Mouse (Mus musculus): ENCODE results near the gene Dera. TPM values are rescaled to one million over a fixed set of nuclear protein-coding genes. Genes with fewer than 3 reads are reported as not detected.
A peak's percentile ranks its signal among the peaks of the same experiment; 100 is the strongest.
"Not testable (repeated sequence)": the region's sequence is repeated elsewhere in the genome, so short reads cannot be mapped to it uniquely, and the experiment has no call there.

The Dera gene
- polyA plus RNA-seq (2015; fragmentation: Nextera tagmentation; extraction: Ambion mirVana), result 47.1 and 49.4 TPM in 2 replicates

DNA sequence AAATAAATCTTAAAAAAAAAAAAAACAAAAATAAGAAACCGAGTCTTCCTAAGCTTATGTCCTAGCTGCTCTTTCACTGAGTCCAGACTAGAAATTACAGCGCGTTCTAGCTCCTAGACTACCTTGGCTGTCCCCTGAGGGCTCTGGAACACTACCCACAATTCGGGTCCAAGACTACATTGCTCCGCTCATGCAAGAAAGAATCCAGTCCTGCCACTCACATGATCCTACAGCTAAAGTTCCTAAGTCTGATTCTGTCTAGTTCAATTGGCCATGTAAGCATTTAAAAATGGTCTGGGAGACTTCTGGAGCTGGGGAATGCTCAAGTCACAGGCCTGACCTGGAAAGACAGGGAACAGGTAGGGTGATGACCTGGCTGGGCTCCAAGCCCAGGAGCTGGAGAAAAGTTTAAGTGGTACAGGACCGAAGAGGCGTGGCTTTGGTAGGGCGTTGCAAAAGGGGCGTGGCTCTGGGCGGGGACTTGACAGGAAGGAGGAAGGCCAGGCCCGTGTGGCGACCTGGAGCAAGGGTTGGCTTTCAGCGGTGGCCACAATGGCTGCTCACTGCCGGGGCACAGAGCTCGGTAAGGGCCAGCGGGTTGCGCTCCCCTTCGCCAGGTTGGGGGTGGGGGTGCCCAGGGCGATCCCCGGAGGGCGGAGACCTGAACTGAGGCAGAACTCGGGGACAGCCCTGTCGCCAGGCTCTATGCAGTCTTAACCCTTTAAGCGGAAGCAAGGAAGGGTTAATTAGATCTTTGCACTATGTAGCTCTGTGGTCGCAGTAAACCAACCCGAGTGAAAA, at the start of gene Dera:
TSS of gene Dera (plus strand) at position 491 of the 801 bp plus-strand sequence.
- 10% methylated on average over 26 of the region's 26 CpGs for WGBS
- Histone ChIP-seq H3K4me3 (ENCODE audit: low read depth, low read length) (peak within 1 kb of the TSS; percentile 74), H3K4me1 (replicated peaks; ENCODE audit: control insufficient read depth, insufficient read depth) (no peaks in the 10 kb centered on the region), H3K4me2 (replicated peaks; ENCODE audit: low read depth) (peak within 1 kb of the TSS; percentile 81), H3K36me3 (ENCODE audit: control insufficient read depth, insufficient read depth, low read length) (peaks cover 7% of the 10 kb centered on the region; the same call in 1 of the 2 replicates), H3K27ac (replicated peaks) (peak within 1 kb of the TSS; percentile 78), H3K9me3 (ENCODE audit: control insufficient read depth, low read length) (no peaks in the 10 kb centered on the region), H3K27me3 (ENCODE audit: control insufficient read depth, insufficient read depth, low read length) (no peaks in the 10 kb centered on the region), H3K9ac (ENCODE audit: low read length) (peak within 1 kb of the TSS; percentile 81)
- TF ChIP-seq CTCF (IDR thresholded peaks at IDR 0.05; ENCODE audit: low read depth) (no peak), EP300 (optimal IDR thresholded peaks at IDR 0.05) (no peak)
- DNase-seq (ENCODE audit: low spot score) (peak; percentile 94), ATAC-seq (ENCODE audit: low FRiP score, low TSS enrichment) (peak; percentile 88)

GRCm38 (mm10) chr6:137706209-137706608, 48.1 kb upstream of the Dera start:
- DNase-seq (ENCODE audit: low spot score), result no peak
- H3K4me3 ChIP-seq (ENCODE audit: low read depth, low read length), result no peak overlapping the region
- TF ChIP-seq EP300 (optimal IDR thresholded peaks at IDR 0.05) (no peak), CTCF (IDR thresholded peaks at IDR 0.05; ENCODE audit: low read depth) (no peak)
- H3K9ac ChIP-seq (ENCODE audit: low read length), result no peak overlapping the region
- no peak overlapping the region for H3K27ac ChIP-seq (replicated peaks)
- H3K9me3 ChIP-seq (ENCODE audit: control insufficient read depth, low read length), result no peaks in the 10 kb centered on the region
- no peak for ATAC-seq (ENCODE audit: low FRiP score, low TSS enrichment)
- 88% methylated on average over 10 of the region's 10 CpGs for WGBS
- no peaks in the 10 kb centered on the region for H3K36me3 ChIP-seq (ENCODE audit: control insufficient read depth, insufficient read depth, low read length)
- no peaks in the 10 kb centered on the region for H3K4me1 ChIP-seq (replicated peaks; ENCODE audit: control insufficient read depth, insufficient read depth)
- H3K27me3 ChIP-seq (ENCODE audit: control insufficient read depth, insufficient read depth, low read length), result no peaks in the 10 kb centered on the region
- H3K4me2 ChIP-seq (replicated peaks; ENCODE audit: low read depth), result no peak overlapping the region

DNA sequence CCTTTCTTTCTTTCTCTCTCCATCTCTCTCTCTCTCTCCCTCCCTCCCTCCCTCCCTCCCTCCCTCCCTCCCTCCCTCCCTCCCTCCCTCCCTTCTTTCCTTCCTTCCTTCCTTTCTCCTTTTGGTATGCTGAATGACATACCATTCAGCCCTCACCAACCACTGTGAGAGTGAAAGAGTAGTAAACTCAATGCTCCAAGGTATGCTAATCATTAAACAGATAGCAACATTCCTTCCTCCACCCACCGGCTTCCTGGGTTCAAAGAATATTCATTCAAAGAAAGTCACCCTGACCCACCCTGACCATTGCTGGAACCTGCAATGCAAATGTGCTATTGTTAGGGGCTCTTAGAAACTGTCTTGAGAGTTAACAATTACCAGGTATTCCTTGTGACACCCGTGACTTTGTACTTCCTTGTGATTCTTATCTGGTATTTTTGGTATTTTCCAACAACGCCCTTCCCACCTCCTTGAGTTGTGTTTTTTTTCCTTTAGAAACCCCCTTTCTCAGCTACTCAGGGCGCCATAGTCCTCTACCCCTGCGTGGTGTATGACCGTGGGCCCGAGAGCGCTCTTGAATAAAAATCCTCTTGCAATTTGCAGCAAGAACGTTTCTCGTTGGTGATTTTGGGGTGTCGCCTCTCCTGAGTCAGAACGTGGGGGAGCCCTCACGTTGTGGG, 45.5 kb upstream of the Dera start:
- H3K4me1 ChIP-seq (replicated peaks; ENCODE audit: control insufficient read depth, insufficient read depth); DNase-seq (ENCODE audit: low spot score); H3K27ac ChIP-seq (replicated peaks); H3K4me3 ChIP-seq (ENCODE audit: low read depth, low read length); H3K9me3 ChIP-seq (ENCODE audit: control insufficient read depth, low read length); ATAC-seq (ENCODE audit: low FRiP score, low TSS enrichment); H3K36me3 ChIP-seq (ENCODE audit: control insufficient read depth, insufficient read depth, low read length); H3K9ac ChIP-seq (ENCODE audit: low read length); H3K4me2 ChIP-seq (replicated peaks; ENCODE audit: low read depth); H3K27me3 ChIP-seq (ENCODE audit: control insufficient read depth, insufficient read depth, low read length): not testable (repeated sequence)
- WGBS, result 68% methylated on average over 13 of the region's 13 CpGs

DNA sequence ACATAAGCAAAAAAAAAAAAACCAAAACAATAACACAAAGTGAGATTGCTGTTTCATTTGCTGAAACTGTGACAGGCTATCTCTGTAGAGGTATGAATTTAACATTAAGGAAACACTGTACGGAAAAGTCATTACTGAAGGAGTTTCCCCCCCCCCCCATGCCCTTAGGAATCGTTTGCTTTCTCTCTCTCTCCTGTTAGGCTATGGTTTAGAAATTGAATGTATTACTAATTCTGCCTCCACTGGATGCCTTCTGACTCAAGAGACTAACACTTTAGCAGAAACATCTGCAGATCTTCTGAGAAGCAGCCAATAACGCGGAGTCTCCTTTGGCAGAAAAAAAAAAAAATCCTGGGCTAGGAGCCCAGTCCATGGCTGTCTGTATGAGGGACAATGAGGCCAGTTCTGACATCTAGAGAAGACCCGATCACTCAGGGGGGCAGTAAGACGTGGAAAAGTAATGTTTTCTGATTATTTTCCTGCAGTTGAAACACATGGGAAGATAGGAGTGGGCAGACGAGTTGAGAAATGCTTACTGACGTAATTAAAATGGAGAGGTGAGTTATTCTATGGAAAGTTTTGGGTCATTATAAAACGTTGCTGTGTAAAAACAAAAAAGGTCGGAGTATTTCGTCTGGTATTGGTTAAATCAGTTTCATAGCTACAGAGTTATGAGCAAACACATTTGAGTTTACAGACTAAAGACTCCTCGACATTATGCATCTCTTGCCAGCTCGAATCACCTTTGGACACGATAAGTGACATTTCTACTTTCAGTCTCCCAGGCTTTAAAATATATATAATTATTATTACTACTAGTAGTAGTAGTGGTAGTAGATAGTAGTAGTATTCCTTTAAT, 43.9 kb upstream of the Dera start:
- Histone ChIP-seq H3K4me1 (replicated peaks; ENCODE audit: control insufficient read depth, insufficient read depth) (no peaks in the 10 kb centered on the region), H3K36me3 (ENCODE audit: control insufficient read depth, insufficient read depth, low read length) (no peaks in the 10 kb centered on the region), H3K27me3 (ENCODE audit: control insufficient read depth, insufficient read depth, low read length) (no peaks in the 10 kb centered on the region), H3K9ac (ENCODE audit: low read length) (no peak overlapping the region), H3K4me3 (ENCODE audit: low read depth, low read length) (no peak overlapping the region), H3K27ac (replicated peaks) (no peak overlapping the region), H3K4me2 (replicated peaks; ENCODE audit: low read depth) (0 out of 2 replicates have a peak overlapping the region, but pooled peaks have one; percentile 11), H3K9me3 (ENCODE audit: control insufficient read depth, low read length) (no peaks in the 10 kb centered on the region)
- no peak for TF ChIP-seq CTCF (IDR thresholded peaks at IDR 0.05; ENCODE audit: low read depth)
- no peak for TF ChIP-seq EP300 (optimal IDR thresholded peaks at IDR 0.05)
- WGBS, result 57% methylated on average over 14 of the region's 14 CpGs
- DNase-seq (ENCODE audit: low spot score) (no peak), ATAC-seq (ENCODE audit: low FRiP score, low TSS enrichment) (no peak)

DNA sequence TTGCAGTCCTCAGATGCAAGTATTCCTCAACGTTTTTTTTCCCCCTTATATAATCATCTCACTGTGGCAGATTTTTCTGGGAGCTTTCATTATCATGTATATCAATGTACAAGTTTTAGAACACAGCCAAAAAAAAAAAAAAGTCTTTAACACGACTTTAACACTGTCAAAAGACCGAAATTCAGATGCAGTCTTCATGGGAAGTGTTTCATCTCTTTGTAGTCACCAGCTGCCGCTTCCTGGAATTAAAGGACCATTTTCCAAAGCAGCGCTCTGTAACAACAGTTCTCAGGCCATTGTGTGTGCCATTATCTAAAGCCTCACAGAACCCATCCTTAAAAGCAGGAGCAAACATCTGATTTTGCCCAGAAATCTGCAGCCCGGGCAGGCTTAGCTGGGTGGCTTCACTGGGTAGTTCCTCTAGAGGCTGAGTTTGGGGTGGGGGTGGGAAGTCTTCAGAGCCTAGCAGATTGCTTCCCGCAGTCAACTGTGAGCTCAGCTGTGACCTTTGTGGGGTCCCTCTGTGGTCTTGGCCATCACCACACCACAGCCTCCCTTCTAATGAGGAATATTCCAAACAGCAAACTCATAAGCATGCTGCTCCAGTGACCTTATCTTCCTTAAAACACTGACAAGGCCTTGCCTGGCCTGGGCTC, 41.6 kb upstream of the Dera start:
- DNase-seq (ENCODE audit: low spot score), result no peak
- Histone ChIP-seq H3K27me3 (ENCODE audit: control insufficient read depth, insufficient read depth, low read length) (no peaks in the 10 kb centered on the region), H3K9me3 (ENCODE audit: control insufficient read depth, low read length) (no peaks in the 10 kb centered on the region), H3K27ac (replicated peaks) (no peak overlapping the region), H3K9ac (ENCODE audit: low read length) (no peak overlapping the region), H3K4me3 (ENCODE audit: low read depth, low read length) (no peak overlapping the region), H3K4me1 (replicated peaks; ENCODE audit: control insufficient read depth, insufficient read depth) (no peaks in the 10 kb centered on the region), H3K4me2 (replicated peaks; ENCODE audit: low read depth) (no peak overlapping the region), H3K36me3 (ENCODE audit: control insufficient read depth, insufficient read depth, low read length) (no peaks in the 10 kb centered on the region)
- TF ChIP-seq CTCF (IDR thresholded peaks at IDR 0.05; ENCODE audit: low read depth) (no peak), EP300 (optimal IDR thresholded peaks at IDR 0.05) (no peak)
- ATAC-seq (ENCODE audit: low FRiP score, low TSS enrichment), result no peak
- 56% methylated on average over 7 of the region's 7 CpGs for WGBS
